Mouse (Mus musculus): Measurements from ENCODE around the gene Vmn1r235.
"Not testable (repeated sequence)": the region's sequence is repeated elsewhere in the genome, so short reads cannot be mapped to it uniquely, and the experiment has no call there.

Vmn1r235 gene

DNA sequence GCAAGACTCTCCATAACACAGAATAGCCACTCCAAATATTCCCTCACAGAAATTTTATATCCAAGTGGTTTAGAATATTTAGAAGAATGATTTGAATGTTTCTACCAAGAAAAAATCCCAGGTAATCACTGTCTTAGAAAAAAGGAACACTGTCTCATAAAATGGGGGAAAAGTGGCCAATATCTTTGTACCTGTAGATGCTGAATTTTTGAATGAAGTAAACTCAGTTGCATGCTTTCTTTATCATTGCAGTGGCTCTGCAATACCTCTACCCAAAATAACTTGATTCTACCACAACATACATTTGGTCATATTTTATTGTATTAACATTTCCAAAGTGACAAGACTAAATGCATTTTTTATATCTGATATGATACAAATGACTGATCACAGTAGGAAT lies at the start of gene Vmn1r235:
TSS of gene Vmn1r235 (plus strand) at position 301 of the 400 bp plus-strand sequence.
- no peak for DNase-seq (ENCODE audit: low spot score)

- DNase-seq (ENCODE audit: low spot score), result not testable (repeated sequence)
These were observed 45.1 kb upstream of the Vmn1r235 start for GRCm38 (mm10) chr17:21211081-21211480.

DNA sequence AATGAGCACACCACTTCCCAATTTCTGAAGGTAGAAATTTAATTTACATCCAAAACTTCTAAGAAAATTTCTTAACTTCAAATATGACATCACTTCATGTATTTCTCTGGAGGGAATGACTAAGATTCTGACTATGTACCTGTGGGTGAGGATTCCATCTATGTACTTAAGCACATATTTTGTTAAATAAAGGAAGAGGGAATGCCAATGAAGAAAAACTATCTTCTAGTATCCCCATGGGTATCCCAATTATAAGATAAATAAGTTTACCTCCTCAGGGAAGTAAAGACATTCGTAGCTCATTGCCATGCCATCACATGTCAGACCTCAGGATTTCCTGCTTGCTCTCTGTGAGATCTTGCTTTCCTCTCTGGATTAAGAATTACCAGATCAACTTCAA lies 30.4 kb upstream of the Vmn1r235 start, which contains the start of gene Vmn1r234:
TSS of gene Vmn1r234 (plus strand) at position 301 of the 400 bp plus-strand sequence.
- no peak for DNase-seq (ENCODE audit: low spot score)

DNA sequence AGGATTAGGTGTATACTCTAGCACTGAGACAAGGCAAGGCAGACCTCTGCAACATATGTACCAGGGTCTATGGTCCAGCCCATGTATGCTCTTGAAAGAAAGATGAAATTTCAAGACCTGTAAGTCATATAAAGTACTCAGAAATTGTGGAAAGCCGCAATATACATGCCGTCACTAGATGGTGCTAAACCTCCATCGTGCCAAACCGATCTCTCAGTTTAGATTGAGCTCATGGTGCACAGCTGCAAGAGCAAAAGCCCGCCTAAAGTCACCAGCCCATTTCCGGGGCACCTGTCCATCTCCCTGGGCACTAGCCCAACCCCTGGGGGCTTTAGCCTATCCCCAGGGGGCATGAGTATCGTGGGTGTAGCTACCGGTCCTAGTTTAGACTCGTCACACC lies 24.6 kb upstream of the Vmn1r235 start:
- DNase-seq (ENCODE audit: low spot score), result peak; percentile 27

DNA sequence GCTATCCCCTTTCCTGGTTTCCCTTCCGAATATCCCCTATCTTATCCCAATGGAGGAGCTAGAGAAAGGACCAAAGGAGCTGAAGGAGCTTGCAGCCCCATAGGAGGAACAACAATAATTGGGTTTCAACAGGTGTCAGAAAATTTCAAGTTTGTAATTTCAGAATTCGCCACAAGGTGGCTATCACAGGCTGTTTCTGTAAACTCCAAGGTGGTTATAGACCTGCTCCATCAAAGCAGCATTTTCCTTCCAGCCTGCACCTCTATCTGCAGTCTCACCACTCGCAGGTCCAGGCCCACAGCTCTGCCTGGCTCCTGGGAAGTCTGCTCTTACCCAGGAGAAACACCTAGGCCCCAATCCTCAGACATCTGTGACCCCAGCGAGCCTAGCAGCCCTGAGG lies 15.9 kb downstream of the Vmn1r235 start:
- DNase-seq (ENCODE audit: low spot score), result peak; percentile 48

- no peak for DNase-seq (ENCODE audit: low spot score)
These were observed 26.4 kb downstream of the Vmn1r235 start, which contains the start of gene Vmn1r236 for GRCm38 (mm10) chr17:21282642-21283041. Vmn1r236 (plus strand) TSS chr17:21282942.

DNA sequence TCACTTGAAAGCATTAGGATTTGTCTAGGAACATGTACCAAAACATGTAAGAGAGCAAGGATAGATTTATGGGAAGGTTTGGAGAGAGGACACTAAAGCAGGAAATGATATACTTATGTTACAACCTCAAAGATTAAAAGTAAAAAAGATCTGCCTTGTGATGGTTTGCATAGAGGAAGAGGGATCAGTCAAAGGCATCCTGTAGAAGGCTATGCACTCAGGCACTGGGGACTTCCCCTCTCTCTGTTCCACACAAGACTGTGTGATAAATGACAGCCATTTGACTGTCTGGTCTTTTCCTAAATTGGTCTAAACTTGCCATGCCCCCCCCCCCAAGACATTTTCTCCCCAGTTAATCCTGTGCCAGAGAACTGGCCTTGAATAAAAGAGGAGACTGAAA lies 28.2 kb downstream of the Vmn1r235 start:
- no peak for DNase-seq (ENCODE audit: low spot score)

DNA sequence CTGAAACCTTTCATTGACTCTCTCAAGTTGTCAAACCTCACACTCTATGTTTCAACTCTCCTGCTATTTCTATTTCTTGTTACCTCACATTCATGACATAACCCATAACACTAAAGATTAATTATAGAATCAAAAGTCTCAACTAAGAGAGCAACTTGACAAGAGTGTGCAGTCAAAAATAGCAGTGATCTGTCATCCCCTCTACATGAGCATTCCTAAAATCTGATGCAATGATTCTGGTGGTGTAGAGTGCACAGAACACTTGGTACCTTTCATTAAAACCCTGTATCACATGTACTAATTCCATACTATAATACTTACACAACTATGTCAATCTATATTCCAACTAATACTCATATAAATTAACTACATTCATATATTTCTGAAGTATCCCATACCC lies 33.5 kb downstream of the Vmn1r235 start:
- no peak for DNase-seq (ENCODE audit: low spot score)

GRCm38 (mm10) chr17:21311565-21311964 lies 55.4 kb downstream of the Vmn1r235 start, which contains the start of gene Vmn1r237:
Vmn1r237 (plus strand) TSS chr17:21311865.
- no peak for DNase-seq (ENCODE audit: low spot score)

All from c-Kit-positive CD71-positive TER-119-positive erythroid progenitor cells, embryonic 14.5 days (primary cell).